Mouse (Mus musculus) heart, adult 2 months (tissue): Measurements from ENCODE around the gene Crxos.

ENCODE experiments used
- CTCF ChIP-seq: fragments of 200-600 bp; IDR thresholded peaks from 2 replicates; pipeline ENCODE4 v1.8.1; 2022; ENCODE audit warnings: antibody characterized with exemption, mild to moderate bottlenecking, moderate library complexity
- POLR2A ChIP-seq: fragments of 200-500 bp; IDR thresholded peaks from 2 replicates; pipeline ENCODE4 v1.6.1; 2011; ENCODE audit warnings: mild to moderate bottlenecking, low read depth, low read length, control low read depth; ENCODE audit not compliant: insufficient read depth

DNA sequence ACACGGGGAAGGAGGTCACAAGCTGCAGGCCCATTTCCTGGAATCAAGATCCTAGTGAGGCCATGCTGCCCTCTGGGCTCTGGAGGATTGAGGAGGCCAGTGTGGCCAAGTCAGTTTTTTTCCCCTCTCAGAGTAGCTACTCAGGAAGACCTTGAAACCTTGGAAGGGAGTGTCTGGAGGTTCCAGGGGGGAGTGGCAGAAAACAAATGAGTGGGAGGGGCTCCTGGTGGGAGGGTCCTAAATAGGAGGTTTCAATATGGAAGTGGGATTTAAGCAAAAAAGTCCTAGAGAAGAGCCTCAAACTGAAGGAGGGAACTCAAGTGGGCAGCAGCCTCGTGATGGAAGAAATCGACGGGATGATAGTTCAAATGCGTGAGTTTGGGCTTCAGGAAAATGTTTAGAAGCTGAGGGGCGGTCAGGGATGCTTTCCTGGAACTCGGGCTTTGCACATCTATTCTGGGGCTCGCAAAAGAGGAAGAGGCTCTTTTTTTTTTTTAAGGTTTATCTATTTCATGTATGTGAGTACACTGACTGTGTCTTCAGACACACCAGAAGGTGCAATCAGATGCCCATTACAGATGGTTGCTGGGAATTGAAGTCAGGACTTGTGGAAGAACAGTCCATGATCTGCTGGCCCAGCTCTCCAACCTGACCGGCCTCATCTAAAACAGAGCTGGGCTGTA lies 19.1 kb downstream of the Crxos start:
- TF ChIP-seq CTCF (no peak), POLR2A (no peak)
